Mouse (Mus musculus) ES-E14 (cell line): ENCODE measurements around the gene T2. TPM values are rescaled to one million over a fixed set of nuclear protein-coding genes. Genes with fewer than 3 reads are reported as not detected.

Experiments
- DNase-seq: peaks from one replicate; pipeline ENCODE4 v3.0.0-alpha.2; 2013; ENCODE audit warnings: low read depth, low spot score
- H3K27ac ChIP-seq: 2 replicates; pipeline ENCODE4 v1.5.1; 2012; ENCODE audit warnings: low read depth, mild to moderate bottlenecking, low read length, moderate library complexity, mixed read lengths; ENCODE audit not compliant: poor library complexity, insufficient read depth, severe bottlenecking
- H3K36me3 ChIP-seq: 2 replicates; pipeline ENCODE4 v1.6.1; 2012; ENCODE audit warnings: mild to moderate bottlenecking, low read length, moderate library complexity, mixed read lengths; ENCODE audit not compliant: control insufficient read depth, poor library complexity, insufficient read depth, severe bottlenecking
- H3K4me1 ChIP-seq, 2 experiments: fragments of 150-350 bp in 1 of 2; sonication (generic) in 1 of 2; 2 replicates each; pipeline ENCODE4 v1.6.1; 2012; ENCODE audit warnings: low read length in 2 of 2, mild to moderate bottlenecking in 1 of 2, mixed read lengths in 1 of 2; ENCODE audit not compliant: control insufficient read depth in 2 of 2, insufficient read depth in 2 of 2, poor library complexity in 1 of 2
- H3K4me3 ChIP-seq, 2 experiments: fragments of 150-350 bp in 1 of 2; sonication (generic) in 1 of 2; 2 replicates each; pipeline ENCODE4 v1.5.1; 2012; ENCODE audit warnings: low read length in 2 of 2, low read depth in 1 of 2, mild to moderate bottlenecking in 1 of 2, mixed read lengths in 1 of 2; ENCODE audit not compliant: insufficient read depth in 1 of 2, poor library complexity in 1 of 2, severe bottlenecking in 1 of 2
- H3K9ac ChIP-seq: 2 replicates; pipeline ENCODE4 v1.6.1; 2012; ENCODE audit warnings: low read depth, mild to moderate bottlenecking, low read length, mixed read lengths; ENCODE audit not compliant: poor library complexity, insufficient read depth, severe bottlenecking
- H3K9me3 ChIP-seq: fragments of 150-350 bp; sonication (generic); 2 replicates; pipeline ENCODE4 v1.6.1; 2012; ENCODE audit warnings: low read depth, mild to moderate bottlenecking, low read length; ENCODE audit not compliant: control insufficient read depth, insufficient read depth
- CHD2 ChIP-seq: IDR thresholded peaks from 2 replicates; pipeline ENCODE4 v1.6.1; 2014; ENCODE audit warnings: mild to moderate bottlenecking, low read depth, low read length, inconsistent platforms
- HCFC1 ChIP-seq: IDR thresholded peaks from 2 replicates; pipeline ENCODE4 v1.6.1; 2012; ENCODE audit warnings: low read length, inconsistent platforms, borderline replicate concordance; ENCODE audit not compliant: insufficient read depth
- MAFK ChIP-seq: IDR thresholded peaks from 2 replicates; pipeline ENCODE4 v1.6.1; 2014; ENCODE audit warnings: mild to moderate bottlenecking, low read depth, low read length, inconsistent platforms; ENCODE audit not compliant: insufficient read depth
- ZC3H11A ChIP-seq: IDR thresholded peaks from 2 replicates; pipeline ENCODE4 v1.6.1; 2012; ENCODE audit warnings: low read depth, mild to moderate bottlenecking, inconsistent platforms, low read length, borderline replicate concordance
- ZNF384 ChIP-seq: IDR thresholded peaks from 2 replicates; pipeline ENCODE4 v1.6.1; 2012; ENCODE audit warnings: low read depth, low read length, inconsistent platforms
- in situ Hi-C, 2 experiments: fragments of 600-800 bp; cut with MboI; formaldehyde crosslinking; loops; one replicate each; pipeline ENCODE4 v1.15.1; 2025; ENCODE audit warnings: low sequenced_read_pairs in 2 of 2, inconsistent platforms in 1 of 2; ENCODE audit not compliant: unreplicated experiment in 2 of 2
- total RNA-seq: library from RNA; depleted of rRNA; stranded (reverse); fragments of 300-350 nt; gene quantifications from 2 replicates; pipeline ENCODE4 v1.2.3, GENCODE M21; 2012

T2 gene
- total RNA-seq, 1 experiment: 0.18 TPM

- Histone ChIP-seq H3K4me3 (no peak overlapping the region), H3K27ac (no peak overlapping the region), H3K4me1 (peaks cover 6 to 31% of the 10 kb centered on the region in 2 experiments), H3K36me3 (no peaks in the 10 kb centered on the region), H3K9ac (no peak overlapping the region), H3K9me3 (no peaks in the 10 kb centered on the region)
- no peak for DNase-seq
- in situ Hi-C loops: no loop called here
- TF ChIP-seq ZNF384 (no peak), HCFC1 (no peak), CHD2 (no peak), ZC3H11A (no peak), MAFK (no peak)
These were observed 13.4 kb downstream of the T2 start for GRCm38 (mm10) chr17:8369171-8369570.

GRCm38 (mm10) chr17:8370634-8371229 is 14.9 kb downstream of the T2 start:
- in situ Hi-C loops: no loop called here
- no peak for DNase-seq
- no peaks in the 10 kb centered on the region for H3K9me3 ChIP-seq
- H3K4me3 ChIP-seq: no peak overlapping the region
- H3K27ac ChIP-seq: no peak overlapping the region
- peak overlapping the region; percentile 37; the same call in 1 of the 2 replicates for H3K9ac ChIP-seq
- H3K36me3 ChIP-seq: no peaks in the 10 kb centered on the region
- no peak for TF ChIP-seq ZNF384
- no peak for TF ChIP-seq CHD2
- TF ChIP-seq MAFK: no peak
- no peak for TF ChIP-seq ZC3H11A
- no peak for TF ChIP-seq HCFC1
- H3K4me1 ChIP-seq: peaks cover 6 to 35% of the 10 kb centered on the region in 2 experiments

DNA sequence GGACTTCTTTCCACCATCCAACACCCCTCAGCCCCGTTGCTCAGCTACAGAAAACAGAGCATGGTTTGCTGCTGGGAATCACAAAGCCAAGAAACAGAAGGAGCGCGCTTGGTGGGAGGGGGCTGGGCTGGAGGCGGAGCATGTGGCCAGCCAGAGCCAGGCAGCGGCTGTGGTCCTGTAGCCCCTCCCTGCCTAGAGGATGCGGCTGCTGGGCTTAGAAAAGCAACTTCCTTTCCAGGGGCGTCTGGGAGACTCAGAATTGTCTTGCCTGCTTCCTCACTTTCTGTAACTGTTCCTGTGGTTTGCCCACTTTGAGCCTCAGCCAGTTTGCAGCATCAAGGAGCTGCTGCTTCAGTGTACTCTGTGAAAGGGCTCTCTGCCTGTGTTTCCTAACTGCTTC is 16.0 kb downstream of the T2 start:
- H3K4me1 ChIP-seq: peaks cover 6 to 34% of the 10 kb centered on the region in 2 experiments
- H3K9ac ChIP-seq: peak overlapping the region; percentile 63; the same call in 1 of the 2 replicates
- H3K27ac ChIP-seq: peak overlapping the region; percentile 96
- TF ChIP-seq ZC3H11A (no peak), CHD2 (no peak), ZNF384 (no peak), HCFC1 (no peak), MAFK (no peak)
- H3K4me3 ChIP-seq: peak overlapping the region; percentile 35 to 37; a peak in 2 of 4 replicates
- H3K9me3 ChIP-seq: no peaks in the 10 kb centered on the region
- DNase-seq: peak; percentile 82
- no peaks in the 10 kb centered on the region for H3K36me3 ChIP-seq
- in situ Hi-C loops: no loop called here

DNA sequence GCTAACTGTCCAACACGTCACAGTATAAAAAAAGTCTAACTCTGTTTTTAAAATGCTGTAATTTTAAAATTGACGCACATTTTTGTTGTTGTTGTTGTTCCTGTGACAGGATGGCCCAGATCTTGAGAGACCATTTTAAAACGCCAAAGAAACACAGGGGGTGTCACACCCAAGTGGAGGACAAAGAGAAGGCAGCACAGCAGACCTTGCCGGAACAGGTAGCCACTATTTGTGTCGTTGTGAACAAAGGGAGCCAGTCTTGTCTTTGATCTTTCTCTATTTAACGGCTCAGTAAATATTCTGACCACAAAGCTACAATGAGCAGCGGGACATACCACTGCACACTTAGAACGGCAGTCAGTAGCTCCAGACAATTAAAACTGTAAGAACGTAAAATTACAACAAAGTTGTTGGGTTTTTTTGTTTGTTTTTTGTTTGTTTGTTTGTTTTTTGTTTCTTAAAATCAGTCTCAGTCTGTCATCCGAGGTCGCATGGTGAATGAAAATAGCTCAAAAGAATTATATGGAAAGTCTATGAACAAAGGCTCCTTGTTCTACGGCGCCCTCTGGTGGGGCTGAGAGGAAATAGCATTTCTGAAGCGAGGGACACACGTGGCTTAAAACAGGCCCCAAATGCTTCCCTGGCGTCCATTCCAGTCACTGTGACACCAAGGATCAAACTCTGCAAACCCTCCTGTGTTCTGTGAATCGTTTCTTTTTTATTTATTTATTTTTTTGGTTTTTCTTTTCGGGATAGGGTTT is 16.7 kb downstream of the T2 start:
- peak; percentile 75 for DNase-seq
- Histone ChIP-seq H3K4me1 (peaks cover 6 to 30% of the 10 kb centered on the region in 2 experiments), H3K27ac (peak overlapping the region; percentile 96), H3K36me3 (no peaks in the 10 kb centered on the region), H3K9me3 (no peaks in the 10 kb centered on the region), H3K9ac (peak overlapping the region; percentile 63; the same call in 1 of the 2 replicates), H3K4me3 (peak overlapping the region; percentile 35 to 37)
- in situ Hi-C loops: no loop called here
- no peak for TF ChIP-seq ZC3H11A
- TF ChIP-seq MAFK: no peak
- TF ChIP-seq HCFC1: no peak
- no peak for TF ChIP-seq CHD2
- TF ChIP-seq ZNF384: no peak

- Histone ChIP-seq H3K27ac (no peak overlapping the region), H3K36me3 (no peaks in the 10 kb centered on the region), H3K9me3 (no peaks in the 10 kb centered on the region), H3K4me3 (no peak overlapping the region), H3K9ac (no peak overlapping the region), H3K4me1 (peaks cover 0 to 11% of the 10 kb centered on the region in 2 experiments; a peak in 2 of 4 replicates)
- in situ Hi-C loops: no loop called here
- TF ChIP-seq MAFK: no peak
- no peak for TF ChIP-seq ZNF384
- no peak for TF ChIP-seq CHD2
- no peak for TF ChIP-seq ZC3H11A
- no peak for TF ChIP-seq HCFC1
- DNase-seq: no peak
These were observed 21.5 kb downstream of the T2 start for GRCm38 (mm10) chr17:8377298-8377697.
